Mouse (Mus musculus): ENCODE measurements around the gene Utrn.

DNA sequence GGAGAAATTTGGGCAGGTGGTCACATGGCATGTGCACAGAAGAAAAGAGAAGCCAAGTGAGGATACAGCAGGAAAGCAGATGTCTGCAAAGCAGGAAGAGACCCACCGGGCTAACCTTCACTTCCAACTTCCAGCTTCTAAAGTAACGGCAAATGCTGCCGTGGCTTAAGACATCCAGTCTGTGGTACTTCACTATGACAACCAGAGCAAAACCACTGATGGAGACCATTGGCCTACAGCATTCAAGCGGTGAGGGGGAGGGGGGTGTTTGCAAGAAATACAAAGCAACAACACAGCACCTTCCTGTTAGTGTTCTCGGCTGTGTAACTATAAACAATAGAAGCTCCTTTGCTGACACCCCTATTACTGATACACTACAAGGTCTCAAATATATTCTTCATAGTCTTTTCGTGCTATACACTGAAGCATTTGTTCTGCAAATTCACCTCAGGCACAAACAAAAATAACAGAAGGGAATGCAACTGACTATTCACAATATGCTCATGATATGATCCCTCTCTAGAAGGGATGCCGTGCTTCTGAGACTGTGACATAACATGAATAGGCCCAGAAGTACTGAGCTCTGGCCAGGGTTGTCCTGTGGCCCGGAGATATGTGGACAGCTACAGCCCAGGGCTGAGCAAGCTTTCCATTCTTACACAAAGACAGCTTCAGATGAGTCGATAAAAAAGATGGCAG, 530.0 kb downstream of the Utrn start:
- TF ChIP-seq CTCF (IDR thresholded peaks at IDR 0.05; ENCODE audit: low read depth) = no peak
- no peak for TF ChIP-seq EP300 (IDR thresholded peaks at IDR 0.05; ENCODE audit: low read depth)
